Mouse (Mus musculus) gonadal fat pad, adult 2 months (tissue): Measurements from ENCODE around the gene Galm. TPM values are rescaled to one million over a fixed set of nuclear protein-coding genes. Genes with fewer than 3 reads are reported as not detected.
"Not testable (repeated sequence)": the region's sequence is repeated elsewhere in the genome, so short reads cannot be mapped to it uniquely, and the experiment has no call there.

ENCODE experiments used
- DNase-seq: peaks from one replicate; pipeline ENCODE4 v3.0.0-alpha.2; 2012; ENCODE audit warnings: low read depth
- polyA plus RNA-seq: library from polyadenylated mRNA; depleted of rRNA; stranded (reverse); fragments of >200 nt; gene quantifications from 2 replicates; pipeline ENCODE4 v1.2.3, GENCODE M21; 2012; rRNA removed

Galm gene
- polyA plus RNA-seq, 1 experiment, result 28.1 TPM

GRCm38 (mm10) chr17:80206671-80207581, 79.7 kb downstream of the Galm start, which contains the start of the genes Srsf7 and Ttc39d:
Gene Srsf7 (minus strand): TSS chr17:80207307.
Gene Ttc39d (plus strand): TSS chr17:80207460.
- DNase-seq, result peak; percentile 59

- DNase-seq, result not testable (repeated sequence)
Observed at GRCm38 (mm10) chr17:80213998-80214397, 86.7 kb downstream of the Galm start.

GRCm38 (mm10) chr17:80220131-80220530, 92.9 kb downstream of the Galm start:
- no peak for DNase-seq

GRCm38 (mm10) chr17:80221202-80221601, 93.9 kb downstream of the Galm start:
- DNase-seq, result no peak

GRCm38 (mm10) chr17:80221890-80222628, 94.8 kb downstream of the Galm start:
- no peak for DNase-seq

GRCm38 (mm10) chr17:80223829-80224228, 96.6 kb downstream of the Galm start:
- no peak for DNase-seq

GRCm38 (mm10) chr17:80224326-80225116, 97.2 kb downstream of the Galm start, which contains the start of gene Gemin6:
Gene Gemin6 (plus strand): TSS chr17:80224441.
- no peak for DNase-seq

GRCm38 (mm10) chr17:80225142-80225541, 97.9 kb downstream of the Galm start:
- not testable (repeated sequence) for DNase-seq

DNA sequence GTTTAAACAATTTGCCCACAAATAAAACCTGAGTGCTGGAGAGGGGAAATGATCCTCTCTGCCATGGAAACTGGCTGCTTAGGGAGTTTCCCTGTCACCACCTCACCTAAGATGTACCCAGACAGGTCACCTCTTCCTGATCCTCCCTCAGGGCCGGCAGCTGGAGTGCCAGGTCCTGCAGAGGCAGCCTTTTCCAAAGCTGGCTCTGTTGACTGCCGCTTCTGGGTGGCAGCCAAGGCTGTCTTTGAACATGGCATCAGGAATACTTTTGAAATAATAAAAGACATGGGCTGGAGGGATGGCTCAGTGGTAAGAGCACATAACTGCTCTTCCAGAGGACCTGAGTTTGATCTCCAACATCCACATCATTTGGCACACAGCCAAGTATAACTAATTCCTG, 102.1 kb downstream of the Galm start:
- no peak for DNase-seq

- DNase-seq, result no peak
Observed at GRCm38 (mm10) chr17:80233844-80234243, 106.6 kb downstream of the Galm start.

DNA sequence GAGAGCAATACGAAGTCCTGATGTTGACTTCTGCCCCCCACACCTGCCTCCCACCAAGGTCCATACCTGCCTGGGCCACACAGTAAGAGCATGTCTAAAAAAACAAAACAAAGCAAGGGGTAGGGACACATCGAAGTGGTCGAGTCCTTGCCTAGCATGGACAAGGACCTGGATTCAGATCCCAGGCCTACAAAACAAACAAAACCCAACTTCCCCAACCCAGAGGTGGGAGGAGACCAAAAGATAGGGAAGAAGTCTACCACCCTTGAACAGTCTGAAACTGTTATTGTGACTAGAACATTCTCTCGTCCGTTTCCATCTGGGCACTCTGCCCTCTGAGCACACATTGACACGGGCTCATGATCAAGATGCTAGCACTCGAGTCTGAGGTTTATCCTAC, 107.1 kb downstream of the Galm start:
- DNase-seq, result no peak

Other genes with a start within 250 kb of the Galm start
- 14.8 and 17.3 TPM in 2 replicates for gene Atl2, start 231.3 kb upstream of the Galm start, polyA plus RNA-seq
- gene Hnrnpll, start 65.1 kb upstream of the Galm start, polyA plus RNA-seq, result 14.4 and 18.1 TPM in 2 replicates
- 57.7 and 60.3 TPM in 2 replicates for gene Srsf7, start 79.8 kb downstream of the Galm start, polyA plus RNA-seq
- gene Ttc39d, start 80.0 kb downstream of the Galm start, polyA plus RNA-seq, result 0.58 and 0.86 TPM in 2 replicates
- 4.8 and 5.4 TPM in 2 replicates for gene Gemin6, start 97.0 kb downstream of the Galm start, polyA plus RNA-seq
- gene Morn2, start 162.7 kb downstream of the Galm start, polyA plus RNA-seq, result 5.3 and 9.1 TPM in 2 replicates
- gene Dhx57, start 163.0 kb downstream of the Galm start, polyA plus RNA-seq, result 7.3 and 7.9 TPM in 2 replicates
- gene Arhgef33, start 179.9 kb downstream of the Galm start, polyA plus RNA-seq, result 1.9 and 2.1 TPM in 2 replicates
- gene Gm10190, start 246.1 kb downstream of the Galm start, polyA plus RNA-seq, result 1.9 and 3.3 TPM in 2 replicates